Mouse (Mus musculus): Measurements from ENCODE around the gene Sytl3. TPM values are rescaled to one million over a fixed set of nuclear protein-coding genes. Genes with fewer than 3 reads are reported as not detected.

Gene Sytl3
- polyA plus RNA-seq, 1 experiment from 2014 or later = 0.18 TPM

- Histone ChIP-seq H3K4me3 (replicated peaks; ENCODE audit: low read depth, low read length) (no peak overlapping the region), H3K4me1 (ENCODE audit: control insufficient read depth, insufficient read depth, low read length) (peaks cover 9% of the 10 kb centered on the region), H3K9ac (replicated peaks; ENCODE audit: low read length) (no peak overlapping the region), H3K27ac (replicated peaks; ENCODE audit: low read depth, low read length) (no peak overlapping the region), H3K27me3 (ENCODE audit: control insufficient read depth, insufficient read depth, low read length) (no peaks in the 10 kb centered on the region), H3K36me3 (ENCODE audit: control insufficient read depth, insufficient read depth, low read length) (no peaks in the 10 kb centered on the region), H3K4me2 (ENCODE audit: low read length) (no peak overlapping the region), H3K9me3 (ENCODE audit: control insufficient read depth, low read length) (no peaks in the 10 kb centered on the region)
- ATAC-seq (ENCODE audit: low FRiP score, low TSS enrichment) = no peak
- 97% methylated on average over 16 of the region's 16 CpGs for WGBS
- no peak for DNase-seq
Observed at GRCm38 (mm10) chr17:6757902-6758301, 99.0 kb downstream of the Sytl3 start.

DNA sequence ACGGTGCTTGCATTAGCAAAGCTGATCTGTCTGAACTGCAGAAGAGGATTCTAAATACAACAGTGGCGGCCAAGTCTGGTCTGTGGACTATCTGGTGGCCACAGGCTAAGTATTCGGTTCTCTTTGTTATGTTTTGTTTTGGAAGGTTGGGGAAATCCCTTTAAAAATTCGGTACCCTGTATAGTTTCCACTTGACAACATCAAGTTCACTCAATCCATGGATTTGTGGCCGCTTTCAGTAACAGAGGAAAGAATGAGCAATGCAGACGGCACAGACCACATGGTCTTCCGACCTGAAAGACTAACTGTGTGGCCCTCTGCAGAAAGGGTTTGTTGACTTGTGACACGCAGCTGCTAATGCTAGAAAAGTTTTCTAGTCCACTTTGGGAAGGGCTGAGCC lies 100.0 kb downstream of the Sytl3 start:
- H3K27ac ChIP-seq (replicated peaks; ENCODE audit: low read depth, low read length) = no peak overlapping the region
- ATAC-seq (ENCODE audit: low FRiP score, low TSS enrichment) (no peak), DNase-seq (no peak)
- H3K9me3 ChIP-seq (ENCODE audit: control insufficient read depth, low read length) = no peaks in the 10 kb centered on the region
- H3K9ac ChIP-seq (replicated peaks; ENCODE audit: low read length) = no peak overlapping the region
- WGBS = 51% methylated on average over 8 of the region's 8 CpGs
- no peaks in the 10 kb centered on the region for H3K36me3 ChIP-seq (ENCODE audit: control insufficient read depth, insufficient read depth, low read length)
- H3K4me3 ChIP-seq (replicated peaks; ENCODE audit: low read depth, low read length) = no peak overlapping the region
- H3K4me1 ChIP-seq (ENCODE audit: control insufficient read depth, insufficient read depth, low read length) = peaks cover 18% of the 10 kb centered on the region
- H3K27me3 ChIP-seq (ENCODE audit: control insufficient read depth, insufficient read depth, low read length) = no peaks in the 10 kb centered on the region
- H3K4me2 ChIP-seq (ENCODE audit: low read length) = no peak overlapping the region

DNA sequence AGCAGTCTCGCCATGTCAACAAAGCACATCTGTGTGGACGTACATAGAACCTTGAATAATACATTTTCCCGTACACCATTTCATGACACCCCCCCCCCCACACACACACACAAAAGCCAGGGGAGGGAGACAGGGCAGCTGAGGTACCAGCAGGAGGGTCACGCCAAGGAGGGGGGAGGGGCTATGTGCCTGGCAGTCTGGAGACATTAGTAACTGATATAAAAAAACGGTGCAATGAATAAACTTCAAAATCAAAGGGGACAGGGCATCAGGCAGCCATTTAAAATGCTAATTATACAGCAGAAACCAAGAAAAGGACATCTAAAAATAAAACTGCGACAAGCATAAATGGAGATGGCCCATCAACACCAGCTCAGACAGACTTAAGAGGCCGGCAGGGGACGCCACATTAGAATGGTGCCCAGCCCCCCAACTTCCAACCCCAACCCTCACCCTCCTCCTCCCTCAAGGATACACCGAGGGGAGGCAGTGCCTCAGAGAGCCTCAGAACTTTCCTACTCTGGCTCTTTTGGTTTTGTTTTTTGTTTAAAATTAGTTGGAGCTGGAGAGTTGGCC lies 100.9 kb downstream of the Sytl3 start:
- Histone ChIP-seq H3K27me3 (ENCODE audit: control insufficient read depth, insufficient read depth, low read length) (no peaks in the 10 kb centered on the region), H3K4me1 (ENCODE audit: control insufficient read depth, insufficient read depth, low read length) (peaks cover 23% of the 10 kb centered on the region), H3K36me3 (ENCODE audit: control insufficient read depth, insufficient read depth, low read length) (no peaks in the 10 kb centered on the region), H3K4me2 (ENCODE audit: low read length) (no peak overlapping the region), H3K4me3 (replicated peaks; ENCODE audit: low read depth, low read length) (no peak overlapping the region), H3K9me3 (ENCODE audit: control insufficient read depth, low read length) (no peaks in the 10 kb centered on the region), H3K9ac (replicated peaks; ENCODE audit: low read length) (no peak overlapping the region), H3K27ac (replicated peaks; ENCODE audit: low read depth, low read length) (no peak overlapping the region)
- WGBS = 32% methylated on average over 9 of the region's 9 CpGs
- ATAC-seq (ENCODE audit: low FRiP score, low TSS enrichment) = no peak
- DNase-seq = no peak

GRCm38 (mm10) chr17:6763513-6764226 lies 104.8 kb downstream of the Sytl3 start:
- Histone ChIP-seq H3K4me2 (ENCODE audit: low read length) (no peak overlapping the region), H3K27me3 (ENCODE audit: control insufficient read depth, insufficient read depth, low read length) (no peaks in the 10 kb centered on the region), H3K4me3 (replicated peaks; ENCODE audit: low read depth, low read length) (no peak overlapping the region), H3K9me3 (ENCODE audit: control insufficient read depth, low read length) (no peaks in the 10 kb centered on the region), H3K27ac (replicated peaks; ENCODE audit: low read depth, low read length) (no peak overlapping the region), H3K9ac (replicated peaks; ENCODE audit: low read length) (no peak overlapping the region), H3K36me3 (ENCODE audit: control insufficient read depth, insufficient read depth, low read length) (no peaks in the 10 kb centered on the region), H3K4me1 (ENCODE audit: control insufficient read depth, insufficient read depth, low read length) (peaks cover 23% of the 10 kb centered on the region)
- 6% methylated on average over 7 of the region's 7 CpGs for WGBS
- peak; percentile 49 for DNase-seq
- no peak for ATAC-seq (ENCODE audit: low FRiP score, low TSS enrichment)

DNA sequence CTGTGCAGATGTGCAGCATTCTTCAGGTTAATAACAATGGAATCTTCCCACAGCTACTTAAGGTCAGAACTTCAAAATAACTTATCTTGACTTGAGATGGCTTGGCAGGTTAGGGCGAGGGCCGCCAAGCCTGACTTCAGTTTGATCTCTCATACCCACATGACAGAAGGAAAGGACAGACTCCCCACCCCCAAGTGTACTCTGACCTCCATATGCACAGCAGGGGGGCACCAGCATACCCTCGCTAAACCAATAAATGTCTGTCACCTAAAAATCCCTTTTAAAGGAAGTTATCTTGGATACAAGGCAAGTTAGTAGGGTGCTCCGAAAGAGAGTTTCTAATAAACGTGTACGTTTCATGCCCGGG lies 105.3 kb downstream of the Sytl3 start:
- Histone ChIP-seq H3K36me3 (ENCODE audit: control insufficient read depth, insufficient read depth, low read length) (no peaks in the 10 kb centered on the region), H3K27ac (replicated peaks; ENCODE audit: low read depth, low read length) (no peak overlapping the region), H3K9ac (replicated peaks; ENCODE audit: low read length) (no peak overlapping the region), H3K27me3 (ENCODE audit: control insufficient read depth, insufficient read depth, low read length) (no peaks in the 10 kb centered on the region), H3K4me1 (ENCODE audit: control insufficient read depth, insufficient read depth, low read length) (peaks cover 23% of the 10 kb centered on the region), H3K4me3 (replicated peaks; ENCODE audit: low read depth, low read length) (no peak overlapping the region), H3K4me2 (ENCODE audit: low read length) (no peak overlapping the region), H3K9me3 (ENCODE audit: control insufficient read depth, low read length) (no peaks in the 10 kb centered on the region)
- WGBS = 60% methylated on average over 7 of the region's 7 CpGs
- DNase-seq = no peak
- ATAC-seq (ENCODE audit: low FRiP score, low TSS enrichment) = no peak

GRCm38 (mm10) chr17:6764730-6765129 lies 105.8 kb downstream of the Sytl3 start:
- no peak overlapping the region for H3K9ac ChIP-seq (replicated peaks; ENCODE audit: low read length)
- H3K4me1 ChIP-seq (ENCODE audit: control insufficient read depth, insufficient read depth, low read length) = peaks cover 23% of the 10 kb centered on the region
- no peaks in the 10 kb centered on the region for H3K36me3 ChIP-seq (ENCODE audit: control insufficient read depth, insufficient read depth, low read length)
- H3K27ac ChIP-seq (replicated peaks; ENCODE audit: low read depth, low read length) = no peak overlapping the region
- no peaks in the 10 kb centered on the region for H3K9me3 ChIP-seq (ENCODE audit: control insufficient read depth, low read length)
- H3K4me2 ChIP-seq (ENCODE audit: low read length) = no peak overlapping the region
- WGBS = 68% methylated on average over 4 of the region's 4 CpGs
- ATAC-seq (ENCODE audit: low FRiP score, low TSS enrichment) (no peak), DNase-seq (no peak)
- no peak overlapping the region for H3K4me3 ChIP-seq (replicated peaks; ENCODE audit: low read depth, low read length)
- no peaks in the 10 kb centered on the region for H3K27me3 ChIP-seq (ENCODE audit: control insufficient read depth, insufficient read depth, low read length)

DNA sequence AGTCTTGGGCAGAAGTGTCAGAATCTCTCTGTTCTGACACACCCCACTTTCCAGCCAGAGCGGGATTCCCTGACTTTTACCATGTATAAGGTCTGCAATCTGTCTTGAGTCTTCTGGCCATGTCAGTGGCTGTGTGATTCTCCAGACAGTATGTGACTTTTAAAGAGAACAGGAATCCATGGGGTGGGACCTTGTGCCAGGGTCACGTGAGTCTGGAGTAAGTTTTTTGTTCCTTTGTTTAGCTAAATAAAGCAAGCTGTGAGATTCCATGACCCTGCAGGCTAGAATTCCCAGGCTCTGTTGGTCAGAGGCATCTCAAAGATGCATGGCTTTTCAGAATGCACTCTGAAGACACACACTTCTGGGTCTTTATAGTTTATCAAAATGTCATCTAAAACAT lies 107.0 kb downstream of the Sytl3 start:
- Histone ChIP-seq H3K9me3 (ENCODE audit: control insufficient read depth, low read length) (no peaks in the 10 kb centered on the region), H3K36me3 (ENCODE audit: control insufficient read depth, insufficient read depth, low read length) (no peaks in the 10 kb centered on the region), H3K4me3 (replicated peaks; ENCODE audit: low read depth, low read length) (no peak overlapping the region), H3K9ac (replicated peaks; ENCODE audit: low read length) (no peak overlapping the region), H3K27ac (replicated peaks; ENCODE audit: low read depth, low read length) (no peak overlapping the region), H3K27me3 (ENCODE audit: control insufficient read depth, insufficient read depth, low read length) (no peaks in the 10 kb centered on the region), H3K4me1 (ENCODE audit: control insufficient read depth, insufficient read depth, low read length) (peaks cover 19% of the 10 kb centered on the region), H3K4me2 (ENCODE audit: low read length) (no peak overlapping the region)
- DNase-seq = no peak
- 31% methylated on average over 2 of the region's 2 CpGs for WGBS
- ATAC-seq (ENCODE audit: low FRiP score, low TSS enrichment) = no peak

DNA sequence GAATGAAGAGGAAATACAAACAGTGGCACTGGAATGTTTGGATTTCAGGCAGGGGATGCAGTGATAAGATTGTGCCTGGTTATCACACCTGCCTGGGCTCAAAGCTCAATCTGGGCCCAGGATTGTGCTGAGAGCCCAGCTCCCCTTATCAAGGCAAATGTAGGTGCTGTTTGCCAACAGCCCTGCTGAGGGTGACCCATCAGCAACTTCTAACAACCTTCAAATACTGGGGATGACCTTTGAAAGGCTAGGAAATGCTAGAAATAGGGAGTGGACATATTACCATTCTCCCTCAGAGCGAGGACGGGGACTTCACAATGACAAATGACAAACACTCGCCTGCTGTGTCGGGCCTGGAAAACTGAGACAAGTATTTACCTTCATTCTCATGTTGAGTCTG lies 107.9 kb downstream of the Sytl3 start:
- Histone ChIP-seq H3K27ac (replicated peaks; ENCODE audit: low read depth, low read length) (no peak overlapping the region), H3K9ac (replicated peaks; ENCODE audit: low read length) (no peak overlapping the region), H3K4me3 (replicated peaks; ENCODE audit: low read depth, low read length) (no peak overlapping the region), H3K36me3 (ENCODE audit: control insufficient read depth, insufficient read depth, low read length) (no peaks in the 10 kb centered on the region), H3K9me3 (ENCODE audit: control insufficient read depth, low read length) (no peaks in the 10 kb centered on the region), H3K4me2 (ENCODE audit: low read length) (no peak overlapping the region), H3K27me3 (ENCODE audit: control insufficient read depth, insufficient read depth, low read length) (no peaks in the 10 kb centered on the region), H3K4me1 (ENCODE audit: control insufficient read depth, insufficient read depth, low read length) (peaks cover 19% of the 10 kb centered on the region)
- ATAC-seq (ENCODE audit: low FRiP score, low TSS enrichment) (no peak), DNase-seq (no peak)
- WGBS = 95% methylated on average over 4 of the region's 4 CpGs

GRCm38 (mm10) chr17:6767771-6768170 lies 108.9 kb downstream of the Sytl3 start:
- Histone ChIP-seq H3K36me3 (ENCODE audit: control insufficient read depth, insufficient read depth, low read length) (no peaks in the 10 kb centered on the region), H3K9me3 (ENCODE audit: control insufficient read depth, low read length) (no peaks in the 10 kb centered on the region), H3K4me3 (replicated peaks; ENCODE audit: low read depth, low read length) (no peak overlapping the region), H3K4me2 (ENCODE audit: low read length) (no peak overlapping the region), H3K27ac (replicated peaks; ENCODE audit: low read depth, low read length) (no peak overlapping the region), H3K9ac (replicated peaks; ENCODE audit: low read length) (no peak overlapping the region), H3K4me1 (ENCODE audit: control insufficient read depth, insufficient read depth, low read length) (peaks cover 15% of the 10 kb centered on the region), H3K27me3 (ENCODE audit: control insufficient read depth, insufficient read depth, low read length) (no peaks in the 10 kb centered on the region)
- 73% methylated on average over 5 of the region's 5 CpGs for WGBS
- ATAC-seq (ENCODE audit: low FRiP score, low TSS enrichment) (no peak), DNase-seq (no peak)

Data from midbrain, embryonic 14.5 days (tissue).